Mouse (Mus musculus) forebrain, embryonic 15.5 days (tissue): ENCODE measurements around the gene Dera. TPM values are rescaled to one million over a fixed set of nuclear protein-coding genes. Genes with fewer than 3 reads are reported as not detected.

Source experiments
- ATAC-seq: fragments of 200-750 bp; cut with Nextera tagmentation; replicated peaks from 2 replicates; pipeline ENCODE4 v1.8.0; 2017; ENCODE audit warnings: mild to moderate bottlenecking, moderate TSS enrichment, moderate library complexity
- H3K27ac ChIP-seq: fragments of 300-500 bp; sonication (generic); replicated peaks from 2 replicates; pipeline ENCODE4 v1.5.1; 2015; ENCODE audit warnings: mild to moderate bottlenecking, inconsistent platforms
- H3K27me3 ChIP-seq: fragments of 300-500 bp; sonication (generic); 2 replicates; pipeline ENCODE4 v1.6.1; 2015; ENCODE audit warnings: inconsistent platforms
- H3K36me3 ChIP-seq: fragments of 300-500 bp; sonication (generic); 2 replicates; pipeline ENCODE4 v1.6.1; 2015; ENCODE audit warnings: mild to moderate bottlenecking, inconsistent platforms
- H3K4me1 ChIP-seq: fragments of 300-500 bp; sonication (generic); 2 replicates; pipeline ENCODE4 v1.6.1; 2015; ENCODE audit warnings: inconsistent platforms
- H3K4me2 ChIP-seq: fragments of 300-500 bp; sonication (generic); replicated peaks from 2 replicates; pipeline ENCODE4 v1.6.1; 2015; ENCODE audit warnings: mild to moderate bottlenecking, inconsistent platforms
- H3K4me3 ChIP-seq: fragments of 300-500 bp; sonication (generic); 2 replicates; pipeline ENCODE4 v1.5.1; 2015; ENCODE audit warnings: mild to moderate bottlenecking, inconsistent platforms
- H3K9ac ChIP-seq: fragments of 300-500 bp; sonication (generic); replicated peaks from 2 replicates; pipeline ENCODE4 v1.6.1; 2015; ENCODE audit warnings: mild to moderate bottlenecking, inconsistent platforms
- H3K9me3 ChIP-seq: fragments of 300-500 bp; sonication (generic); 2 replicates; pipeline ENCODE4 v1.6.1; 2016; ENCODE audit warnings: inconsistent platforms
- WGBS: fragments of 180-500 bp; shearing (Covaris S2); methylation state at CpG from one replicate; pipeline ENCODE4 v1.1.7; 2015; ENCODE audit warnings: mixed read lengths; 5-methylcytosine and 5-hydroxymethylcytosine counted together
- polyA plus RNA-seq: library from polyadenylated mRNA; unstranded; fragments of >200 nt; fragmentation: Nextera tagmentation; extraction: Ambion mirVana; gene quantifications from 2 replicates; pipeline ENCODE4 v1.2.1, GENCODE M21; 2015

The Dera gene
- polyA plus RNA-seq, 1 experiment from 2014 or later = 11.1 TPM

- no peak overlapping the region for H3K4me2 ChIP-seq
- ATAC-seq = no peak; the same call in 1 of the 2 replicates
Measured at GRCm38 (mm10) chr6:137816508-137816907, 62.2 kb downstream of the Dera start.

GRCm38 (mm10) chr6:137822550-137822949 is 68.2 kb downstream of the Dera start:
- H3K4me2 ChIP-seq = no peak overlapping the region
- no peaks in the 10 kb centered on the region for H3K27me3 ChIP-seq
- 79% methylated on average over 5 of the region's 5 CpGs for WGBS
- no peaks in the 10 kb centered on the region for H3K9me3 ChIP-seq
- peaks cover 3% of the 10 kb centered on the region; the same call in 1 of the 2 replicates for H3K4me1 ChIP-seq
- no peak overlapping the region for H3K9ac ChIP-seq
- H3K4me3 ChIP-seq = no peak overlapping the region
- H3K36me3 ChIP-seq = no peaks in the 10 kb centered on the region
- ATAC-seq = no peak
- no peak overlapping the region for H3K27ac ChIP-seq

More at GRCm38 (mm10) chr6:137816508-137816907, 62.2 kb downstream of the Dera start:
- H3K4me3 ChIP-seq = no peak overlapping the region
- 75% methylated on average over 9 of the region's 9 CpGs for WGBS
- 0 out of 2 replicates have a peak overlapping the region, but pooled peaks have one; percentile 2 for H3K27ac ChIP-seq
- H3K9me3 ChIP-seq = no peaks in the 10 kb centered on the region
- H3K9ac ChIP-seq = no peak overlapping the region
- H3K4me1 ChIP-seq = no peaks in the 10 kb centered on the region
- no peaks in the 10 kb centered on the region for H3K36me3 ChIP-seq
- no peaks in the 10 kb centered on the region for H3K27me3 ChIP-seq

GRCm38 (mm10) chr6:137824046-137825021 is 70.0 kb downstream of the Dera start:
- no peaks in the 10 kb centered on the region for H3K27me3 ChIP-seq
- no peak overlapping the region for H3K4me3 ChIP-seq
- H3K9ac ChIP-seq = no peak overlapping the region
- peaks cover 3% of the 10 kb centered on the region; the same call in 1 of the 2 replicates for H3K4me1 ChIP-seq
- WGBS = 40% methylated on average over 7 of the region's 7 CpGs
- no peak overlapping the region for H3K27ac ChIP-seq
- 0 out of 2 replicates have a peak, but pooled peaks have one; percentile 14 for ATAC-seq
- no peaks in the 10 kb centered on the region for H3K36me3 ChIP-seq
- H3K9me3 ChIP-seq = no peaks in the 10 kb centered on the region
- no peak overlapping the region for H3K4me2 ChIP-seq

- 85% methylated on average over 5 of the region's 5 CpGs for WGBS
- Histone ChIP-seq H3K27ac (no peak overlapping the region), H3K4me3 (no peak overlapping the region), H3K9me3 (no peaks in the 10 kb centered on the region), H3K4me1 (peaks cover 3% of the 10 kb centered on the region; the same call in 1 of the 2 replicates), H3K9ac (no peak overlapping the region), H3K27me3 (no peaks in the 10 kb centered on the region), H3K36me3 (no peaks in the 10 kb centered on the region), H3K4me2 (no peak overlapping the region)
- ATAC-seq = 0 out of 2 replicates have a peak, but pooled peaks have one; percentile 20
Measured at GRCm38 (mm10) chr6:137825022-137825613, 70.8 kb downstream of the Dera start.

GRCm38 (mm10) chr6:137829056-137829776 is 74.9 kb downstream of the Dera start:
- H3K4me1 ChIP-seq = no peaks in the 10 kb centered on the region

GRCm38 (mm10) chr6:137836799-137837198 is 82.5 kb downstream of the Dera start:
- no peaks in the 10 kb centered on the region for H3K36me3 ChIP-seq
- H3K4me3 ChIP-seq = no peak overlapping the region
- no peaks in the 10 kb centered on the region for H3K4me1 ChIP-seq
- no peak for ATAC-seq
- H3K9me3 ChIP-seq = no peaks in the 10 kb centered on the region
- H3K4me2 ChIP-seq = no peak overlapping the region
- H3K27me3 ChIP-seq = no peaks in the 10 kb centered on the region
- H3K27ac ChIP-seq = no peak overlapping the region
- no peak overlapping the region for H3K9ac ChIP-seq
- WGBS = 90% methylated on average over 13 of the region's 13 CpGs

More at GRCm38 (mm10) chr6:137829056-137829776, 74.9 kb downstream of the Dera start:
- Histone ChIP-seq H3K36me3 (no peaks in the 10 kb centered on the region), H3K27me3 (no peaks in the 10 kb centered on the region), H3K9me3 (no peaks in the 10 kb centered on the region), H3K9ac (no peak overlapping the region), H3K4me3 (no peak overlapping the region), H3K4me2 (no peak overlapping the region), H3K27ac (no peak overlapping the region)
- 81% methylated on average over 12 of the region's 12 CpGs for WGBS
- ATAC-seq = no peak

- 93% methylated on average over 3 of the region's 3 CpGs for WGBS
- Histone ChIP-seq H3K27me3 (no peaks in the 10 kb centered on the region), H3K36me3 (no peaks in the 10 kb centered on the region), H3K4me2 (no peak overlapping the region), H3K9me3 (no peaks in the 10 kb centered on the region), H3K27ac (no peak overlapping the region), H3K4me3 (no peak overlapping the region), H3K9ac (no peak overlapping the region), H3K4me1 (no peaks in the 10 kb centered on the region)
- no peak for ATAC-seq
Measured at GRCm38 (mm10) chr6:137843337-137843736, 89.0 kb downstream of the Dera start.

GRCm38 (mm10) chr6:137857198-137858194 is 103.2 kb downstream of the Dera start:
- Histone ChIP-seq H3K27ac (no peak overlapping the region), H3K27me3 (no peaks in the 10 kb centered on the region), H3K9me3 (peaks cover 9% of the 10 kb centered on the region; the same call in 1 of the 2 replicates), H3K4me1 (no peaks in the 10 kb centered on the region), H3K4me3 (no peak overlapping the region), H3K9ac (no peak overlapping the region), H3K4me2 (no peak overlapping the region), H3K36me3 (no peaks in the 10 kb centered on the region)
- no peak for ATAC-seq
- WGBS = 92% methylated on average over 10 of the region's 10 CpGs

- Histone ChIP-seq H3K4me2 (0 out of 2 replicates have a peak overlapping the region, but pooled peaks have one; percentile 3), H3K4me3 (no peak overlapping the region), H3K9ac (no peak overlapping the region), H3K27ac (peak overlapping the region; percentile 81), H3K36me3 (no peaks in the 10 kb centered on the region), H3K27me3 (no peaks in the 10 kb centered on the region), H3K9me3 (0 out of 2 replicates have a peak, but pooled peaks cover 8% of the 10 kb centered on the region), H3K4me1 (peaks cover 18% of the 10 kb centered on the region)
- 37% methylated on average over 7 of the region's 7 CpGs for WGBS
- ATAC-seq = peak; percentile 75
Measured at GRCm38 (mm10) chr6:137869903-137870580, 115.7 kb downstream of the Dera start.

GRCm38 (mm10) chr6:137870667-137871066 is 116.3 kb downstream of the Dera start:
- Histone ChIP-seq H3K9me3 (0 out of 2 replicates have a peak, but pooled peaks cover 8% of the 10 kb centered on the region), H3K36me3 (no peaks in the 10 kb centered on the region), H3K27me3 (no peaks in the 10 kb centered on the region), H3K4me3 (no peak overlapping the region), H3K4me2 (0 out of 2 replicates have a peak overlapping the region, but pooled peaks have one; percentile 3), H3K27ac (peak overlapping the region; percentile 81), H3K9ac (no peak overlapping the region), H3K4me1 (peaks cover 18% of the 10 kb centered on the region)
- ATAC-seq = peak; percentile 83
- WGBS = 45% methylated on average over 6 of the region's 6 CpGs
